Mouse (Mus musculus) forelimb bud, embryonic 11.5 days (tissue): ENCODE measurements around the gene Pik3r5.
A peak's percentile ranks its signal among the peaks of the same experiment; 100 is the strongest.

Experiments used
- DNase-seq: peaks from one replicate; pipeline ENCODE4 v3.0.0-alpha.2; 2012; ENCODE audit warnings: low read depth, low spot score

Pik3r5 gene

DNA sequence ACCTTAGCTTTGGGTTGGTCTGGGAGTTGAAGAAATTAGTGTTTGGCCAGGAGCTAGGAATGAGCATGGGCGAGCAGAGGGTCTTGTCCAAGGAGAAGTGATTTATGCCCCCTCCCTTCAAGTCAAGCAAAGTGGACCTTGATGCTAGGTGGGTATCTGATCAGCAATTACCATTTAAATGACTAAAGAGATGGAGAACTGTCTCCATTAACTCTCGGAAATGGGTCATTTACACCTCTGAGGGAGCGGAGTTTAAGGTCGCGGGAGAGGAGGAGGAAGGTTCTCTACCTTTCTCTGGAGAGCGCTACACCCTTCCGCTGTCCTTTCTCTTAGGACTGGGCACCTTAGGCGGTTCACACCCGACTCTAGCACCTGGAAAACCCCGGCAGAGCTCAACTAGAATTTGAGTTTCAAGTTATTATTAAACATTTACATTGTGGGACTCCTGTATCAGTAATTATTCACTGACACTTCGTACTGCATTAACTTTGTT is 31.1 kb upstream of the Pik3r5 start, which contains the start of gene Ntn1:
Gene Ntn1 (minus strand): TSS at position 97 of the 493 bp plus-strand sequence.
- DNase-seq: no peak

DNA sequence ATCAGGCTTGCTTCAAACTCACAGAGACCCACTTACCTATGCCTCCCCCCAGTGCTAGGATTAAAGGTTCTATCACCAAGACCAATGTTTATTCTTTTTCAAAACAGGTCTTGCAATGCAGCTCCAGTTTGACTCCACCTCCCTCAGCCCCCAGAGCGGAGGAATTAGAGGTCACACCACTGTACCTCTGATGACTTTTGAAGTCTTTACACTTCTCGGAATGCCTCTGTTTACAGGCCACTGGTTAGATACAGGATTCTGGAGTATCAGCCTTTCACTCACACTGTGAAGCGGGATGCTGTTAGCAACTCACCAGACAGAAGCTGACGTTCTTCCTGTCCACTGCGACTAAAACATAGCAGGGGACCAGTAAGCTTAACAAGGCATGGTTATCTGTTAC is 30.5 kb upstream of the Pik3r5 start:
- no peak for DNase-seq

DNA sequence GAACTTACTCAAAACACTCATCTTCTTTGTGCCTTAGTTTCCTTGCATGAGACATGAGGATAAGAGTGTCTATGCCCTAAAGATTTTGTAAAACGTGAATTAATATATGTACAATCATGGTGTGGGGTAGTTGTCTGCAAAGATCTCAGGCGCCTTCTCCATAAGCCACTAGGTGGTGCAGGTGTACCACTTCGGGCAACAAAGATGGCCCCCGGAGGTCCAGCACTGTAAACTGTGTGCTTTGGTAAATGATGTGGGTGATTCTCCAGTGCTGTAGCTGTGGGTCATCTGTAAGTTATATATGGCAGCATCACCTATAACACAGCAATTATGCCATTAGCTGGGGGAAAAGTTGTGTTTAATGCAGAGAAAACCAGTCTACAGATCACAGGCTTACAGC is 27.7 kb upstream of the Pik3r5 start:
- DNase-seq: no peak

DNA sequence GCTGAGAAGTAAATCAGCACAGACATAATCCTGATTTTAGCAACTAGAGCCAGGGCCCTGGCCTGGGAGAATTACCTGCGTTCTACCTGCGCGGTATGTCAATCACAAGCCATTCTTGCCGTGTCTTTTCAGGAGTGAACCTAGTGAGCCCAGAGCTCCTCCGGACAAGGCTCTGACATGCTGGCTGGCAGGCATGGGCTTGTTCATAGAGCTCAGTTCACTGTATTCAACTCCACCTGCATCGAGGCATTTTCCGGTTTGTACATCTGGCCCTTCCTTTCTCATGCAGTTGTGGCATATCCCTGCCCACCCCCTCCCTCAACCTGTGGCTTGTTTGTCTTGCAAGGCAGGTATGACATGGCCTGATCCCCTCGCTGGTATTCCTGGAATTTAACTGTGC is 26.3 kb upstream of the Pik3r5 start:
- no peak for DNase-seq

GRCm38 (mm10) chr11:68407266-68407926 is 24.5 kb upstream of the Pik3r5 start:
- DNase-seq: no peak

DNA sequence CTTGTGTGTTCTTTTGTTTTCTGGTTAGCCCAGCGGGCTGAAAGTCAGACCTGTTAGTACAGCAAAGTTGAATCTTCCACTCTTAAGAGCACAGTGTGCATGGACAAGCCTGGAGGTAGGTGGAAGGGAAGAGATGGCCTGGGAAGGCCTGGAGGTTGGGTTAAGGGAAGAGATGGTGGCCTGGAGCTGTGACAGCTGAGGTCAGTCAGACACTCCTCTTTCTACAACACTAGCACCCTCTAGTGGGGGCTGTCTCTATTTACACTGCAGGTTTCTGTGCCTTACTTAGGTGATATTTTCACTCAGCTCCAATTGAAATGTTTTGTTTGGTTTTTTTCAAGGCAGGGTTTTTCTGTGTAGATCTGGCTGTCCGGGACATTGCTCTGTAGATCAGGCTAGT is 23.8 kb upstream of the Pik3r5 start:
- peak; percentile 80 for DNase-seq

DNA sequence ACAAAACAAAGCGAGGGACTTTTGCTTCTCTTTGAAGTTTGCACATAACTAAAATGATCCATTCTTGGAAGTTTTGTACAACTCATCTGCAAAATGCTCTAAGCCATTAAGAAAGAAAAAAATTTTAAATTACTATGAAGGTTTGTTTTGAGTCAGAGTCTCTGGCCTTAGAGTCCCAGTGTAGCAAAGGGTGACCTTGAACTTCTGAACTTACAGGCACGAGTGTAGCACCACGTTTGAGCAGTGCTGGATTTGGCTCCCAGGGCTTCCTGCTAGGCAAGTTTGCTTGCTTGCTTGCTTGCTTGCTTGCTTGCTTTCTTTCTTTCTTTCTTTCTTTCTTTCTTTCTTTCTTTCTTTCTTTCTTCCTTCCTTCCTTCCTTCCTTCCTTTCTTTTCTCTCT is 14.9 kb upstream of the Pik3r5 start:
- no peak for DNase-seq

DNA sequence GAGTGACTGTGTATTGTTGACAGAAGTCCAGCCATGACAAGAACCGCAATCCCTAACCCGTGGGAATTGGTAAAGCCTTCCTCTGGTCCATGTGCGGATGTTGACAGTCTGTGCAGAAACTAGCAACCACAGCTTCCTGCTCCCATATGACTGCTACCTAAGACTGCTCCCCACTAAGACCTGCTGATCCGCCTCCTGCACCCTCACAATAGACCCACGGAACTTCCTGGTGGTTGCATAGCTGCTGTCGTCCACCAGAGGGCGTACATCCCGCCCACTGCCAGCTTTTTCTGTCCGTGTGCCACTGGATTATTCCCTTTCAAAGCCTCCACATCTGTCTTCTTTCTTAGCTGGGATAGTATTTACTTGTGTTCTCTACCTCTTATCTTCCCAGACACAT is 14.1 kb upstream of the Pik3r5 start:
- no peak for DNase-seq

- peak; percentile 62 for DNase-seq
Measured at GRCm38 (mm10) chr11:68425492-68426315, 6.2 kb upstream of the Pik3r5 start.

- DNase-seq: no peak
Measured at GRCm38 (mm10) chr11:68427083-68427570, 4.8 kb upstream of the Pik3r5 start.

GRCm38 (mm10) chr11:68430662-68431061 is 1.3 kb upstream of the Pik3r5 start:
- no peak for DNase-seq

GRCm38 (mm10) chr11:68432361-68433021 is 570 bp downstream of the Pik3r5 start:
- DNase-seq: no peak

- no peak for DNase-seq
Measured at GRCm38 (mm10) chr11:68433534-68433933, 1.6 kb downstream of the Pik3r5 start.

DNA sequence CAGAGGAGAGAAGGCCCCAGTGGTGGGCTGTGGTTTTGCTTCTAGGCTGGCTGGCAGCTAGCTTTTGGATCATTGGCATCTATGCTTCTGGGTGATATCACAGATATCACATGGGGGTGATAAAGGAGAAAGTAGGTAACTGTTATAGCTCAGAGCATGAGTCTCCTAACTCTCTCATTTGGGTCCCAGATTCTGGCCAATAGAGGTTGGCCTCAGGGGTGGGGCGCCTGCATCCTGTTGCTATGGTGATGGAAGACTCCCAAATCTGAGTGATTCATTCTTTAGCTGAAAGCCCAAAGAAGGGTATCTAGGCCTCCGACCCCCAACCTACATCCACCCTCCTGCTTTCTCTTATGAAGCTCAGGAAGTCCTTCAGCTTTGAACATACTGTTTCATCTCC is 2.8 kb downstream of the Pik3r5 start:
- no peak for DNase-seq

- DNase-seq: no peak
Measured at GRCm38 (mm10) chr11:68435601-68436000, 3.7 kb downstream of the Pik3r5 start.

DNA sequence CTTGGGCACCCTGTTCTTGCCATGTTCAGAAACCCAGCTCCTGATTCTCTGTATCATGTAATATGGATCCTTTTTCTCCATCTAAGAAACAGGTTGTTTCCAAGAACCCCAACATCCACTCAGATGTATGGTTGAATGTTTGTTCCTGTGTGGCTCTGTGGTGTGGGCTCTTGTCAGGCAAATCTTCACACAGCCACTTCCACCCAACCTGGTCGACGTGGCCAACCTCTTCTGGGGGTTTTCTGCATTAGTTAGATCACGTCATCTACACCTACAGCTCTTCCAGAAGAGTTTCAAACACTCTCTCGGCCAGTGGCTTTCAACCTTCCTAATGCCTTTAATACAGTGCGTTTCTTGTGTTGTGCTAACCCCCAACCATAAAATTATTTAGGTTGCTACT is 4.5 kb downstream of the Pik3r5 start:
- DNase-seq: no peak

DNA sequence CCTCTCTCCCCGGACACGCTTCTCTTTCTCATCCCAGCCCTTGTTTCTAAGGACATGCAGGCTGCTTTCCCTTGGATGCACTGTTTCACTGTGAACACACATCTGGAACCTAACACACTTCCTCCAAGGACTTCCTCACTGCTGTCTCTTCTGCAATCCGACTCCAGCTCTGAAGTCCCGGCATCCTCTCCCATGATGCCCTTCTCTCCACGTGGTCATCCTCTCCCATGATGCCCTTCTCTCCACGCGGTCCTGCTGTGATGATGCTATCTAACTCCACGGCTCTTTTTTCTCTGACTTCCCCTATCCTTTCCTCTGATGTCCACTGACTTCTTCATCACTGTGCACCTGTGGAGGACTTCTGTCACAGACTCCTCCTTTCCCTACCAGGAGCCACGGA is 8.2 kb downstream of the Pik3r5 start:
- no peak for DNase-seq

- DNase-seq: no peak
Measured at GRCm38 (mm10) chr11:68440965-68441364, 9.0 kb downstream of the Pik3r5 start.

DNA sequence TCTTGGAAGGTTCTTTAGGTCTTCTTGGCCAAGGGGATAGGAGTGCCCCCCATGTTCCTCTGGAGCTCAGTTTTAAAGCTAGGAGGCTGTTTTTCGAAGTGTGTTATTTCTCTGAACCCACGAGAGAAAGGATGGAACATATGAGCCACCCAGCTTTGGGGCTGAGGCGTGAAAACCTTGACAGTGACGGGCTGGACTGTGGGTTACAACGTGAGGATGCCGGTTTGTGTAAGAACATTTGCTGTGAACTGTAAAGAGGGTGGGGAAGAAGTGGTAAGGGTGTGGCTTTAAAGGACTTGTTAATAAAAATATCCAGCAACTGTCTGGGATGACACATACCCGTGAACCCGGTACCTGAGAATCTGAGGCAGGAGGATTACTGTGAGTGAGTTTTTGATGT is 10.4 kb downstream of the Pik3r5 start:
- no peak for DNase-seq

GRCm38 (mm10) chr11:68442983-68443638 is 11.2 kb downstream of the Pik3r5 start:
- no peak for DNase-seq

GRCm38 (mm10) chr11:68445901-68446300 is 14.0 kb downstream of the Pik3r5 start:
- no peak for DNase-seq

- no peak for DNase-seq
Measured at GRCm38 (mm10) chr11:68446547-68446946, 14.6 kb downstream of the Pik3r5 start.
